Mouse (Mus musculus) monocyte, adult 59 days (primary cell): Measurements from ENCODE around the gene Ccnh. TPM values are rescaled to one million over a fixed set of nuclear protein-coding genes. Genes with fewer than 3 reads are reported as not detected.

Experiments
- total RNA-seq, 2 experiments: library from RNA; stranded (reverse); gene quantifications; one replicate each; pipeline ENCODE4 v1.2.4; 2023

Ccnh gene
- 10 to 100 TPM; 14.5 to 21.0 TPM for total RNA-seq

DNA sequence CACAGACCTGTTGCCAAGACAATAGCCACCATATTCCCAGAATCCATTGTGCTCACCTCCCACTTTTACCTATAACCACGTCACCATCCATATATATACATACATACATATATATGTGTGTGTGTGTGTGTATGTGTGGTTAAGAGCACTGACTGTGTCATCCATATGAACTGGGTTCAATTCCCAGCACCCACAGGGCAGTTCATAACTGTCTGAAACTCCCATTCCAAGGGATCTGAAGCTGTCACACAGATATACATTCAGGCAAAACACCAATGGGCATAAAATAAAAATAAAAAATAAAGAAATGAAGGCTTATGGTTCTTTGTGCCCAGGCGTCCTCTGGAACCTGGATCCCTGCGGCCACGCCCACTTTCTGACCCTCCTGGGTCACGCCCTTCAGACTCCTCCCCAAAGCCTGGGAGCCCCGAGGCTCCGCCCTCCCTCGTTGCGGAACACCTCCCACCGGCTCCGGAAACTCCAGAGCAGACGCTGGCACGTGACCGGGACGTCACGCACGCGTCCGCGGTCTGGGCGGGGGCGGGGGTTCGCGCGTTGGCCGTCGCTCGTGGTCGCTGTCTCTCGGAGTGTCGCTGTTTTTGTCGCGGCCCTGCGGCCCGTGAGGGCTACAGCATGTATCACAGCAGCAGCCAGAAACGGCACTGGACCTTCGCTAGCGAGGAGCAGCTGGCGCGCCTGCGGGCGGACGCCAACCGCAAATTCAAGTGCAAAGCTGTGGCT, at the start of gene Ccnh:
Ccnh (plus strand) TSS at position 506 of the 741 bp plus-strand sequence.

Other genes with a start within 250 kb of the Ccnh start
- 10 to 100 TPM; 54.3 to 62.0 TPM for gene Rasa1, start 99.7 kb downstream of the Ccnh start, total RNA-seq